Comparison of ENCODE assay signal across 8 mouse cellular contexts in genomic region chr14:57729975-57730499, GRCm38 (mm10). TPM values are rescaled to one million over a fixed set of nuclear protein-coding genes. Genes with fewer than 3 reads are reported as not detected.
DNase-seq lines count a peak whose midpoint lies in the region; ATAC-seq and TF ChIP-seq lines count a peak whose summit lies in the region.

No protein-coding gene starts in this region.

- H3K9me3 ChIP-seq in stomach, embryonic 15.5 days = no peaks in the 10 kb centered on the region

- no peak for TF ChIP-seq CTCF in kidney, adult 2 months (conservative IDR thresholded peaks at IDR 0.05; ENCODE audit: insufficient read depth, insufficient read length, low read depth, low read length)

- TF ChIP-seq POLR2A in kidney, adult 2 months (IDR thresholded peaks at IDR 0.05; ENCODE audit: low read depth, low read length) = no peak

- 7% methylated on average over 5 of the region's 5 CpGs for WGBS in kidney, adult 2 months
- WGBS in stomach, embryonic 15.5 days = 37% methylated on average over 5 of the region's 5 CpGs

- peak; percentile 52 for DNase-seq in CD4-positive, CD25-positive, alpha-beta regulatory T cell, adult 2 months (ENCODE audit: low read depth, low spot score)
- DNase-seq in T-cell, adult 2 months (ENCODE audit: low spot score) = peak; percentile 28
- DNase-seq in heart, adult 8-10 months (ENCODE audit: low spot score) = peak; percentile 75
- peak; percentile 87 for DNase-seq in kidney, adult 2 months
- DNase-seq in lung, postnatal 36 days = peak; percentile 74
- DNase-seq in cerebellum, postnatal 25 days = no peak
- no peak for DNase-seq in left cerebral cortex, adult 9 months (ENCODE audit: low spot score in 2 of 2)

- no peaks in the 10 kb centered on the region; the same call in 1 of the 2 replicates for H3K36me3 ChIP-seq in kidney, adult 2 months (ENCODE audit: control insufficient read depth, insufficient read depth, low read length)
- peaks cover 12% of the 10 kb centered on the region; the same call in 1 of the 2 replicates for H3K36me3 ChIP-seq in stomach, embryonic 15.5 days

- peak overlapping the region; percentile 9; the same call in 1 of the 2 replicates for H3K4me2 ChIP-seq in stomach, embryonic 15.5 days

- no peaks in the 10 kb centered on the region for H3K27me3 ChIP-seq in kidney, adult 2 months (replicated peaks; ENCODE audit: control insufficient read depth, insufficient read depth, low read length)
- no peaks in the 10 kb centered on the region for H3K27me3 ChIP-seq in stomach, embryonic 15.5 days (replicated peaks)

- H3K4me3 ChIP-seq in kidney, adult 2 months (ENCODE audit: insufficient read depth, low read depth, low read length) = no peak overlapping the region
- no peak overlapping the region for H3K4me3 ChIP-seq in stomach, embryonic 15.5 days (replicated peaks)

- H3K9ac ChIP-seq in stomach, embryonic 15.5 days = no peak overlapping the region

- H3K27ac ChIP-seq in kidney, adult 2 months (ENCODE audit: insufficient read depth, low read depth, low read length) = peak overlapping the region; percentile 47
- H3K27ac ChIP-seq in stomach, embryonic 15.5 days = peak overlapping the region; percentile 80

- H3K4me1 ChIP-seq in kidney, adult 2 months (ENCODE audit: control insufficient read depth, insufficient read depth, low read length) = peaks cover 21% of the 10 kb centered on the region
- H3K4me1 ChIP-seq in stomach, embryonic 15.5 days = peaks cover 27% of the 10 kb centered on the region

- ATAC-seq in stomach, embryonic 15.5 days (ENCODE audit: insufficient read depth, low FRiP score, low read depth) = peak; percentile 80

RNA-seq across cellular contexts. Expression of gene Gm49361, which starts 15.9 kb away (rescaled TPM):
- total RNA-seq in heart, adult 8-10 months (2022) = 1 to 10 TPM in 3 of 4 experiments, not detected in 1; 1.6 to 2.7 (median 1.8) TPM
- not detected in 2 replicates for polyA plus RNA-seq in kidney, adult 2 months (2012; rRNA removed)
- not detected in 2 replicates for polyA plus RNA-seq in stomach, embryonic 15.5 days (2015; fragmentation: Nextera tagmentation; extraction: Ambion mirVana)

RNA-seq across cellular contexts. Expression of gene Lats2, which starts 28.2 kb away (rescaled TPM):
- 10 to 100 TPM; 24.3 to 39.2 (median 31.0) TPM for total RNA-seq in heart, adult 8-10 months (2022)
- polyA plus RNA-seq in kidney, adult 2 months (2012; rRNA removed) = 31.1 and 35.9 TPM in 2 replicates
- polyA plus RNA-seq in stomach, embryonic 15.5 days (2015; fragmentation: Nextera tagmentation; extraction: Ambion mirVana) = 18.0 and 19.1 TPM in 2 replicates

Comparison
In these comparisons a context has a peak if more than half of its experiments do, and no peak if none do; other contexts are left out.
1. DNase-seq: peak in CD4-positive, CD25-positive, alpha-beta regulatory T cell, adult 2 months (single experiment), T-cell, adult 2 months (single experiment), heart, adult 8-10 months (single experiment), kidney, adult 2 months (single experiment) and lung, postnatal 36 days (single experiment); none in cerebellum, postnatal 25 days (0 of 2) and left cerebral cortex, adult 9 months (0 of 2).